Mouse (Mus musculus): ENCODE measurements at regions not wholly inside any gene's neighbourhood (a gene's known extent, or its start where the extent isn't known, plus 50 kb on each side); places are given as distances from the start of the nearest gene placed in this dataset.

DNA sequence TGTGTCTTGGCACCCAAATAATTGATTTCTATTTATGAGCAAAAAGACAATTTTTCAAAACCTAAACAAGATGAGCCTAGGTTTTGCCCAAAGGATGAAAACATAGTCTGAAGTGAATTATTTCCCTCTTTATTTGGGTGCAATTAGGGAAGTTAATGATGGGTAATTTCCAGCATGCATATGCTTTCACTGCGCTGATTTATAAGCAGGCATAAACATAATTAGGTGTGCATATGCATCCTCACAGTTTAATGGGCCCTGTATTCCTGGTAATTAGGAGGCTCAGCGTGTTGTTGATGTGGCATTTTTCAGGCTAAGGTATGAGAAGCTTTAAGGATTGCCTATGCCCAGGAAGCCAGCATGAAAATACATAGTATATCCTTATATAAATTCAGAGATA lies 645.3 kb downstream of the Kcna4 start:
- no peak for TF ChIP-seq MYB (IDR thresholded peaks at IDR 0.05; ENCODE audit: low read depth, low read length)

DNA sequence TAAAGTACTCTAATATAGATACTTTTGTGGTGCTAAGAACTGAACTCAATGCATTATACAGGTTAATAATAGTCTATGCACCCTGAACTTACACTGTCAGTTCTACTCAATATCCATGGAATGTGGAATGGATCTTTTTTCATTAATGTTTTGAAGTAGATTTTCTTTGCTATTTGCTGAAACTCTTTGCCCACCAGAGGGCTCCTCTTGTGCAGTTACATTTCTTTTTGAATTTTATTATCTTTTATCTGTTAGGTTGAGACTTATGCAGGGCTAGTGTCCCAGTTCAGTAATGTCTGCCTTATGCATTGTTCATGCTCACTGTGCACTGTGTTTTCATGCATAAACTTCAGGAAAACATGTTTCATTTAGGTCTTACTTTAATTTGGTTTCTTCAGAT lies 650.9 kb downstream of the Kcna4 start:
- Histone ChIP-seq H3K4me3 (ENCODE audit: control insufficient read depth in 1 of 2, insufficient read depth in 1 of 2, low read depth in 2 of 2, low read length in 2 of 2) (no peak overlapping the region), H3K4me1 (ENCODE audit: control insufficient read depth in 1 of 2, insufficient read depth in 2 of 2, low read length in 2 of 2) (no peaks in the 10 kb centered on the region), H3K27ac (ENCODE audit: control insufficient read depth, low read depth, low read length) (no peak overlapping the region), H3K9me3 (replicated peaks; ENCODE audit: insufficient read depth, low read length) (no peaks in the 10 kb centered on the region), H3K79me2 (ENCODE audit: control insufficient read depth, insufficient read depth, low read length, poor library complexity) (no peaks in the 10 kb centered on the region), H3K36me3 (ENCODE audit: control insufficient read depth in 1 of 2, insufficient read depth in 2 of 2, low read length in 2 of 2) (no peaks in the 10 kb centered on the region), H3K9ac (ENCODE audit: control insufficient read depth, low read depth, low read length, poor library complexity, severe bottlenecking) (no peak overlapping the region), H3K27me3 (ENCODE audit: control insufficient read depth in 1 of 2, insufficient read depth in 2 of 2, low read length in 2 of 2) (no peaks in the 10 kb centered on the region)
- no peak for DNase-seq (ENCODE audit: low read depth, low spot score)
- TF ChIP-seq ZC3H11A (IDR thresholded peaks at IDR 0.05; ENCODE audit: low read depth, low read length), result no peak
- no peak for TF ChIP-seq ELF1 (IDR thresholded peaks at IDR 0.05; ENCODE audit: low read depth, low read length)
- TF ChIP-seq MEF2A (IDR thresholded peaks at IDR 0.05; ENCODE audit: extremely low read depth, insufficient replicate concordance, low read depth, low read length, poor library complexity, severe bottlenecking), result no peak
- no peak for TF ChIP-seq HCFC1 (IDR thresholded peaks at IDR 0.05; ENCODE audit: low read depth, low read length)
- TF ChIP-seq MAZ (IDR thresholded peaks at IDR 0.05; ENCODE audit: low read depth, low read length), result no peak
- TF ChIP-seq NRF1 (IDR thresholded peaks at IDR 0.05; ENCODE audit: insufficient read depth, low read depth, low read length, poor library complexity, severe bottlenecking), result no peak
- TF ChIP-seq RCOR1 (IDR thresholded peaks at IDR 0.05; ENCODE audit: low read depth, low read length), result no peak
- no peak for TF ChIP-seq MAFK (IDR thresholded peaks at IDR 0.05; ENCODE audit: borderline replicate concordance, low read depth, low read length)
- TF ChIP-seq JUND (IDR thresholded peaks at IDR 0.05; ENCODE audit: low read depth, low read length), result no peak
- no peak for TF ChIP-seq ETS1 (IDR thresholded peaks at IDR 0.05; ENCODE audit: low read depth, low read length)
- TF ChIP-seq GABPA (IDR thresholded peaks at IDR 0.05; ENCODE audit: low read depth, low read length), result no peak
- no peak for TF ChIP-seq MAX (IDR thresholded peaks at IDR 0.05; ENCODE audit: low read length)
- no peak for TF ChIP-seq ZNF384 (IDR thresholded peaks at IDR 0.05; ENCODE audit: low read depth, low read length)
- peak; percentile 20 for TF ChIP-seq RAD21 (IDR thresholded peaks at IDR 0.05; ENCODE audit: low read depth, low read length)
- TF ChIP-seq E2F4 (IDR thresholded peaks at IDR 0.05; ENCODE audit: borderline replicate concordance, low read depth, low read length), result no peak
- no peak for TF ChIP-seq BHLHE40 (IDR thresholded peaks at IDR 0.05; ENCODE audit: borderline replicate concordance, low read depth, low read length)
- TF ChIP-seq SMC3 (IDR thresholded peaks at IDR 0.05; ENCODE audit: low read depth, low read length), result peak; percentile 43
- no peak for TF ChIP-seq POLR2A (IDR thresholded peaks at IDR 0.05; ENCODE audit: control insufficient read depth in 1 of 2, insufficient read depth in 1 of 2, low read depth in 1 of 2, low read length in 2 of 2, poor library complexity in 1 of 2)
- peak in 1 of 3 experiments; percentile 20; a peak in 1 of 6 replicates for TF ChIP-seq CTCF (IDR thresholded peaks at IDR 0.05 in 2 of 3, conservative IDR thresholded peaks at IDR 0.05 in 1 of 3; ENCODE audit: control insufficient read depth in 1 of 3, insufficient read depth in 1 of 3, low read depth in 2 of 3, low read length in 3 of 3, poor library complexity in 1 of 3, severe bottlenecking in 1 of 3)

More for the DNA sequence above, 645.3 kb downstream of the Kcna4 start:
- no peak overlapping the region for H3K27ac ChIP-seq (ENCODE audit: control insufficient read depth, low read depth, low read length)
- no peak overlapping the region for H3K9ac ChIP-seq (ENCODE audit: control insufficient read depth, low read depth, low read length, poor library complexity, severe bottlenecking)
- no peaks in the 10 kb centered on the region for H3K9me3 ChIP-seq (replicated peaks; ENCODE audit: insufficient read depth, low read length)
- H3K36me3 ChIP-seq (ENCODE audit: control insufficient read depth in 1 of 2, insufficient read depth in 2 of 2, low read length in 2 of 2), result no peaks in the 10 kb centered on the region
- DNase-seq (ENCODE audit: low read depth, low spot score), result no peak
- H3K4me1 ChIP-seq (ENCODE audit: control insufficient read depth in 1 of 2, insufficient read depth in 2 of 2, low read length in 2 of 2), result no peaks in the 10 kb centered on the region
- H3K79me2 ChIP-seq (ENCODE audit: control insufficient read depth, insufficient read depth, low read length, poor library complexity), result no peaks in the 10 kb centered on the region
- no peak overlapping the region for H3K4me3 ChIP-seq (ENCODE audit: control insufficient read depth in 1 of 2, insufficient read depth in 1 of 2, low read depth in 2 of 2, low read length in 2 of 2)
- H3K27me3 ChIP-seq (ENCODE audit: control insufficient read depth in 1 of 2, insufficient read depth in 2 of 2, low read length in 2 of 2), result no peaks in the 10 kb centered on the region; a peak in 1 of 4 replicates
